Mouse (Mus musculus) urinary bladder, postnatal 14 days (tissue): ENCODE measurements around the gene Tprkb.
"Not testable (repeated sequence)": the region's sequence is repeated elsewhere in the genome, so short reads cannot be mapped to it uniquely, and the experiment has no call there.

ENCODE experiments used
- DNase-seq: peaks from one replicate; pipeline ENCODE4 v3.0.0; 2021; ENCODE audit warnings: low spot score

Tprkb gene

DNA sequence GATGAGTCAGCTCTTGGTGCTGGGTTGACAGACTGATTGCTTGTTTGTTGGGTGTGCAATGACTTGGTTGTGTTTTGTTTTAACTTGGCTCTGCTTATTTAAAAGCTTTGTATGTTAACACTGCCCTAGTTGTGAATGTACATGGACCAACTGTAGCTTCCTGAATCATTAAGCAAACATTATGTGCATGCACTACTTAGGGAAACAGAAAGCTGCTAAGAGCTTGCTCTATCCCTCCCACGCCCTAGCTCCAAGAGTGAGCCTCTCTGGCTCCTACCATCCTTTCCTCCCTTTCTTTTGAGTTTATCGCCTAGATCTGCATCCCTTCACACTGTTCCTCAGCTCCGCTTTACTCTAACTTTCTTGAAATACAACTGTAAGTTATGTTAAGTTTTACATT is 61.7 kb downstream of the Tprkb start:
- DNase-seq: no peak

DNA sequence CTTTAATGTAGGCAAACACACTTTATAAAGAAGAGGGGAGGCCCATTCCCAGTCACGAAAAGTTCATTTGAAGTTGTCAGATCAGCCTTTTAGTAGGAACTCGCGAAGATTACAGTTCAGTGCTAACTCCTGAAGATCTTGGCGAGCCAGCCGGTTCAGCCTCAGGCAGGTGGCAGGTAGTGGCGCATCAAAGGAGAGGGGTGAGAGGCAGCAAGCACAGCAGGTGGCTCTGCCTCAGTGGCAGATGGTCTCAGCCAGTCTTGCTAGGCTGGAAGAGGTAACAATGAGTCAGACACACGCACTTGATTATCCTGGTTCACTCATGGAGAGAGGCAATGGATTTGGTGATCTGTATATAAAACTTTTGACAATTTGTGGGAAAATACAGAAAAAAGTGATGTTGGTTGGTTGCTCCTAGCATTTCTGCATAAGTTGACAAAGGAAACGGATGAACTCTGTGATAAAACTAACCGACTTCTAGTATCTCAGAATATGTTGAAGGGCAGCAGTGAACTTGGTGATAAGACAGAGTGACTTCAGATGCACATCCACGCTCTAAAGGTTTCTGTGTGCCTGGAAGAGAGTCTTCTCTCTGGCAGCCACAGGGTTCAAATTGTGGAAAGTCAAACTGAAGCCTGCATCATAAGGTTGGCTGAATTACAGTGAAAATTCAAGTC is 63.4 kb downstream of the Tprkb start:
- DNase-seq: no peak

DNA sequence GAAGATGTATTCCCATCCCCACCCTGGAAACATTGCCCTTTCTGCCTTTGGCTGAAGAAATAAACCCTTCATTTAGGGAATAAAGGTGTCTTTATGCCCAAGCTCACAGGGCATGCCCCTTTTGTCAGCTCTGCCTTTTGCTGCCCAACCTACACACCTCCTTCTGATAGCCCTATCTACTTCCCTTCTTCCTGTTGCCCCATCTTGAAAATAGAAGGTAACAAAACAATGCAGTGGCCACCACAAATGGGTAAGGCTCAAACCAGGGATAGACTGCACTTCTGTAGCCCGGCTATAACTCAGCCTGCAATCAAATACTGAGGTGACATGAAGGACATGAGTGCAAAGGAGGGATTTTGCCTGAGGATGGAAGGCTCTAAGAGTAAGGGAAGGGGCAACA is 64.1 kb downstream of the Tprkb start:
- DNase-seq: no peak

DNA sequence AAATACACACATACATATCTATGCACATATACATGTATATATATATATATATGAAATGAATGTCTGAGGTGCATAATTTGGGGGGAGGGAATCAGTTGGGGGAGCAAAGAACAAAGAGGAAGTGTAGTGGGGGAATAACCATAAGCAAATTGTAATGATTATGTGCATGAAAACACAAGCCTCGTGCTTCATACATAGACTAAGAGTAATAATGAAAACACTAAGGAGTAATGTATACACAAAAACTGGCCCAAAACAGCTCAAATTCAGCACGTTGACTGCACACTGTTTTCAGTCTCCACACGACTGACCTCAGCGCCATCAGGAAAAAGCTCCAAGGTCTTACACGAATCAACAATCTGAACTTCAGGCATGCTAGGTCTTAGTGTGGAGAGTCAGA is 64.6 kb downstream of the Tprkb start:
- DNase-seq: no peak

DNA sequence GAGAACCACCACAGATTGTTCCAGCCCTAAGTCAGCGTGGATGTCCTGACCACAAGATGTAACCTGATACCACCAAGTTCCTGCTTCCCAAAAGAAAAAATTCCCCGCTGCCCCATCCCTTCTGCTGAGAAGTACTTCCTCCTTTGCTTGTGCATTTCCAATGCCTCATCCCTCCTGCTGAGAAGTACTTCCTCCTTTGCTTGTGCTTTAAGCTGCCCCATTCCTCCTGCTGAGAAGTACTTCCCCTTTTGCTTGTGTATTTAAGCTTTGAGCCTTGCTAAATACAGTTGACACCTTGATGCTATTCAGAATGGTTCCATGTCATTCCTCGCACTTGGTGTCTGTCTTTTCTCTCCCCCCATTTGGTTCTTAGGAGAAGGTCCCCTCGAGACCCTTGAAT is 67.1 kb downstream of the Tprkb start:
- DNase-seq: not testable (repeated sequence)
